Mouse (Mus musculus) forebrain, embryonic 12.5 days (tissue): ENCODE measurements around the gene Izumo4. TPM values are rescaled to one million over a fixed set of nuclear protein-coding genes. Genes with fewer than 3 reads are reported as not detected.

ENCODE experiments used
- ATAC-seq: fragments of 200-750 bp; cut with Nextera tagmentation; 2 replicates; pipeline ENCODE4 v1.8.0; 2017; ENCODE audit warnings: moderate TSS enrichment; ENCODE audit not compliant: low FRiP score
- H3K27ac ChIP-seq: fragments of 300-500 bp; sonication (generic); 2 replicates; pipeline ENCODE4 v1.5.1; 2016; ENCODE audit warnings: mild to moderate bottlenecking
- H3K27me3 ChIP-seq: fragments of 300-500 bp; sonication (generic); 2 replicates; pipeline ENCODE4 v1.6.1; 2016; ENCODE audit warnings: mild to moderate bottlenecking
- H3K36me3 ChIP-seq: fragments of 300-500 bp; sonication (generic); replicated peaks from 2 replicates; pipeline ENCODE4 v1.6.1; 2016; ENCODE audit warnings: mild to moderate bottlenecking
- H3K4me1 ChIP-seq: fragments of 300-500 bp; sonication (generic); 2 replicates; pipeline ENCODE4 v1.6.1; 2016
- H3K4me2 ChIP-seq: fragments of 300-500 bp; sonication (generic); 2 replicates; pipeline ENCODE4 v1.6.1; 2016; ENCODE audit warnings: mild to moderate bottlenecking, moderate library complexity
- H3K4me3 ChIP-seq: fragments of 300-500 bp; sonication (generic); replicated peaks from 2 replicates; pipeline ENCODE4 v1.5.1; 2016; ENCODE audit warnings: mild to moderate bottlenecking
- H3K9ac ChIP-seq: fragments of 300-500 bp; sonication (generic); 2 replicates; pipeline ENCODE4 v1.6.1; 2016; ENCODE audit warnings: mild to moderate bottlenecking
- H3K9me3 ChIP-seq: fragments of 300-500 bp; sonication (generic); 2 replicates; pipeline ENCODE4 v1.6.1; 2016
- WGBS: fragments of 180-500 bp; shearing (Covaris S2); methylation state at CpG from one replicate; pipeline ENCODE4 v1.1.7; 2016; 5-methylcytosine and 5-hydroxymethylcytosine counted together
- polyA plus RNA-seq: library from polyadenylated mRNA; unstranded; fragments of >200 nt; fragmentation: Nextera tagmentation; extraction: Ambion mirVana; gene quantifications from 2 replicates; pipeline ENCODE4 v1.2.1, GENCODE M21; 2016

Izumo4 gene
- polyA plus RNA-seq, 1 experiment from 2014 or later: 21.6 TPM

- Histone ChIP-seq H3K4me2 (no peak overlapping the region), H3K36me3 (peaks cover 32% of the 10 kb centered on the region), H3K27me3 (no peaks in the 10 kb centered on the region), H3K9me3 (no peaks in the 10 kb centered on the region), H3K4me1 (peaks cover 23% of the 10 kb centered on the region), H3K4me3 (no peak overlapping the region), H3K27ac (no peak overlapping the region), H3K9ac (no peak overlapping the region)
- no peak for ATAC-seq
- WGBS: 66% methylated on average over 5 of the region's 5 CpGs
These were observed 38.3 kb upstream of the Izumo4 start for GRCm38 (mm10) chr10:80663485-80664196.

GRCm38 (mm10) chr10:80664197-80665015 is 37.6 kb upstream of the Izumo4 start:
- Histone ChIP-seq H3K4me2 (no peak overlapping the region), H3K27ac (peak overlapping the region; percentile 32), H3K36me3 (peaks cover 40% of the 10 kb centered on the region), H3K9ac (no peak overlapping the region), H3K4me3 (no peak overlapping the region), H3K27me3 (no peaks in the 10 kb centered on the region), H3K9me3 (no peaks in the 10 kb centered on the region), H3K4me1 (peaks cover 18% of the 10 kb centered on the region)
- WGBS: 46% methylated on average over 16 of the region's 16 CpGs
- peak; percentile 37; the same call in 1 of the 2 replicates for ATAC-seq

DNA sequence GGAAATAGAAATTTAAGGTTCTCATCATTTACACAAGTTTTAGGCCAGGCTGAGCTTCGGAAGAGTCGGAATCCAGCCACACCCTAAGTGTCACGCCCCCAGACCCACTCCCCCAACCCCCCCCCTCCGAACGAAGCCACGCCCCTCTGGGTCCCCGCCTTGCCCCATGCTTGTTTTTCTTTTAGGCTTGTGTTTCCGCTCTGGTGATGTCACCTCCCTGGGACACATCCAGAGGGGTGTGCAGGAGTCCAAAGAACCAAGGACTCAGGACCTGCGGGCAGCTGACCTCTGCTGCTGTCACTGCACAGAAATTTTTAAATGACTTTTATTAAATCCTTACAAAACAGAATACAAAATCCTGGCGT is 37.0 kb upstream of the Izumo4 start:
- no peak for ATAC-seq
- 21% methylated on average over 10 of the region's 10 CpGs for WGBS
- Histone ChIP-seq H3K9me3 (no peaks in the 10 kb centered on the region), H3K9ac (no peak overlapping the region), H3K4me1 (peaks cover 18% of the 10 kb centered on the region), H3K27ac (no peak overlapping the region; the same call in 1 of the 2 replicates), H3K4me3 (no peak overlapping the region), H3K27me3 (no peaks in the 10 kb centered on the region), H3K4me2 (no peak overlapping the region), H3K36me3 (peaks cover 46% of the 10 kb centered on the region)

DNA sequence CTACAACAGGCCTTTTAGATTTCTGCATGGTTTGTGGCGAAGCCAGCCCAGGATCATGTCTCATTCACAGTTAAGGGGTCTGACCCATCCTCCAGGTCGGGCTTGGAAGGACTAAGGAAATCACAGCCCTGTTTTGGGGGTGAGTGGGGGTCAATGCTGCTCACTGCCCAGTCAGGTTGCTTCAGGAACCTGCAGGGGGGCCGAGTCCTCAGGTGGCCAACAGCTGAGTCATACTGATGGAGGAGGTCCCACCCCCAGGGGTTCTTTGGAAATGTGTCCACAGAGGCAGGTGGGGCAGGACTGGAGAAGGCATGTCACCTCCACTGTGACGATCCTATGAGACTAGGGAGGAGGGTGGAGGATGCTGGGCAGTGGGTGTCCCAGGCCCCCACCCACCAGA is 36.5 kb upstream of the Izumo4 start:
- Histone ChIP-seq H3K27me3 (no peaks in the 10 kb centered on the region), H3K4me2 (no peak overlapping the region), H3K4me1 (peaks cover 18% of the 10 kb centered on the region), H3K9me3 (no peaks in the 10 kb centered on the region), H3K4me3 (no peak overlapping the region), H3K27ac (no peak overlapping the region), H3K9ac (no peak overlapping the region), H3K36me3 (peaks cover 51% of the 10 kb centered on the region)
- 73% methylated on average over 4 of the region's 4 CpGs for WGBS
- ATAC-seq: 0 out of 2 replicates have a peak, but pooled peaks have one; percentile 31

DNA sequence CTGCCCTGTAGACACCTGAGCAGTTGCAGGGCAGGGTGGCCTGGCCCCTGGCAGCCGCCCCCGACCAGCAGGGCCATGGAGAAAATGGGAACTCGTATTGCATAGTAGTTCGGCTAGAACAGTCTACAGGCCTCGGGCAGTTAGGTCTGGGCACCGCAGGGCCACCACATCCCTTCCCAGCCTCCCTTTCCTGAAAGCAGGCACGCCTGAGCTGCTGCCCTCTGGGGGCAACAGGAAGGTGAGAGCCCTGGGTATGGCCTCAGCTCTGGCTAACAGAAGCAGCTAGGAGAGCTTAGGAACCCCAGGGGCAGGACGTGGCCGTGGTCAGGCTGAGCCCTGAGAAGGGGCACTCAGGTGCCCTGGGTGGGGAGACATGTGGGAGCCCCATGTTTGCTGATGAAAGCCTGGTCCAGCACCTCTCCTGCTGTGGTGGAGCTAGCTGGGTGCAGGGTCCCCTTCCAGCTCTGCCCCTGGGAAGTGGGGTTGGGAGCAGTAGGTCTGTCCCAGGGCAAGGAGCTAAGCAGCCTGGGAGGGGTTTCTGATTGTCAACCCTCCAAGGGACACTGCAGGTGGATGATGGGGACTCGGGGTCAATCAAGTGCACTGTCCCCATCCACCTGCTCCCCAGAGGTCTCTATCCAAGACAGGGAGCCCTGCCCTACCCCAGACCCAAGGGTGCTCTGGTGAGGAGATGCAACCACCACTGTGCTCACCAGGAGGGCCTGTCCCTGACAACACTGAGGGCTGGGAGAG is 35.8 kb upstream of the Izumo4 start:
- Histone ChIP-seq H3K9me3 (no peaks in the 10 kb centered on the region), H3K9ac (peak overlapping the region; percentile 29; the same call in 1 of the 2 replicates), H3K4me1 (peaks cover 18% of the 10 kb centered on the region), H3K27me3 (no peaks in the 10 kb centered on the region), H3K36me3 (peaks cover 58% of the 10 kb centered on the region), H3K4me2 (no peak overlapping the region), H3K27ac (no peak overlapping the region), H3K4me3 (no peak overlapping the region)
- no peak for ATAC-seq
- WGBS: 81% methylated on average over 10 of the region's 10 CpGs

GRCm38 (mm10) chr10:80666837-80667412 is 35.1 kb upstream of the Izumo4 start:
- Histone ChIP-seq H3K4me3 (no peak overlapping the region), H3K4me2 (no peak overlapping the region), H3K9me3 (no peaks in the 10 kb centered on the region), H3K27me3 (no peaks in the 10 kb centered on the region), H3K4me1 (peaks cover 18% of the 10 kb centered on the region), H3K36me3 (peaks cover 65% of the 10 kb centered on the region), H3K9ac (no peak overlapping the region), H3K27ac (no peak overlapping the region)
- ATAC-seq: no peak
- WGBS: 87% methylated on average over 19 of the region's 19 CpGs

GRCm38 (mm10) chr10:80668614-80669013 is 33.4 kb upstream of the Izumo4 start:
- H3K4me3 ChIP-seq: no peak overlapping the region
- no peaks in the 10 kb centered on the region for H3K27me3 ChIP-seq
- H3K36me3 ChIP-seq: peaks cover 76% of the 10 kb centered on the region
- H3K4me2 ChIP-seq: no peak overlapping the region
- peaks cover 25% of the 10 kb centered on the region for H3K4me1 ChIP-seq
- no peak overlapping the region for H3K27ac ChIP-seq
- no peak for ATAC-seq
- no peaks in the 10 kb centered on the region for H3K9me3 ChIP-seq
- no peak overlapping the region for H3K9ac ChIP-seq
- 90% methylated on average over 11 of the region's 11 CpGs for whole genome bisulfite sequencing

DNA sequence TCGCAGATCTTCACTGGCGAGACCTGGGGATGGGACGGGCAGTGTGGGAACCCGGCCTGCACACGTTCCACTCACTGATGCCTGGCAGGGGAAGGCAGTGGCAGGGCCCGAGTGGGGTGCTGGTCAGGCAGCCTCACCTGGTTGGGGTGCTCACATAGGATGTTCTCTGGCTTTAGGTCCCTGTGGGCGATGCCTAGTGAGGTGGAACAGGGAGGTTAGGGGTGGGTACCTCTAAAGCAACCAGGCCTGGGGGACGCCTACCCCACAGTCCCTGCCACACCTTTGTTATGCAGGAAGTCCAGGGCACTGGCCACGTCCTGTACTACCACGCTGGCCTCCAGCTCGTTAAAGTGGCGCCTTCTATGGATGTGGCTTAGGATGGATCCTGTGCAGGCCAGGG is 33.0 kb upstream of the Izumo4 start:
- Histone ChIP-seq H3K4me3 (no peak overlapping the region), H3K4me2 (no peak overlapping the region), H3K4me1 (peaks cover 30% of the 10 kb centered on the region), H3K9ac (no peak overlapping the region), H3K27ac (no peak overlapping the region), H3K27me3 (no peaks in the 10 kb centered on the region), H3K9me3 (no peaks in the 10 kb centered on the region), H3K36me3 (peaks cover 76% of the 10 kb centered on the region)
- ATAC-seq: no peak
- 94% methylated on average over 12 of the region's 12 CpGs for WGBS

DNA sequence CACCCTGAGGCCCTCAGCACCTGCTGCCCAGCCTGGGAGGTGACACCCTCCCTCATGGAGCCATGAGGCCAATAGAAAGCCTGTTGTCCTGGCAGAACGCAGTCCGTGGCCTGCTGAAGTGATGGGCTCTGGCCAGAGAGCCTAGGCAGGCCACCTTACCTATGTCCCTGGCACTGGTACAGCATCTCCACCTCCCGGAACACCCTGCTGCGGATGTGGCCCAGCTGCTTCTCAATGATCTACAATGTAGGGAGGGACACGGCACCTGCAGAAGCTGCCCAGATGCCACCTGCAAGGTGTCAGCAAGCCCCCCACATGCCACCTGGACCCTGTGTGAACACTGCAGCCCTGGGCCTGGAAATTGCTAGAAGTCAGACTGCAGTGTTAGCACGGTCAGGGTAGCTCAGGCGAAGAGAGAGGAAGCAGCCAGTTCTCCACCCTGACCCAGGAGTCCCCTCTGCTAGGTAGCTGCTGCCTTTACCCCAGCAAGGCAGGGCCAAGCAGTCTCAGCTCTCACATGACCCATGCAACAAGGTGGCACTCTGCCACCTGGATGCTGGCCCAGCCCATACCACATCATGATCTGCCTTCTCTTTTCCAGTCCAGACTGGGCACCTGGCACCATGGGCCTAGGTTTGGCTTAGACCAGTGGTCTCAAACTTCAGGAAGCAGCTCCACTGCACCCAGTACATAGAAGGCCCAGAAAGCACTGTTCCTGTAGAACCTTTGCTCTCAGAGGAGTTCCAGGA is 32.1 kb upstream of the Izumo4 start:
- Histone ChIP-seq H3K4me2 (no peak overlapping the region), H3K4me1 (peaks cover 34% of the 10 kb centered on the region), H3K27ac (no peak overlapping the region), H3K27me3 (no peaks in the 10 kb centered on the region), H3K4me3 (no peak overlapping the region), H3K9me3 (no peaks in the 10 kb centered on the region), H3K9ac (no peak overlapping the region), H3K36me3 (peaks cover 76% of the 10 kb centered on the region)
- 96% methylated on average over 7 of the region's 7 CpGs for WGBS
- ATAC-seq: no peak

GRCm38 (mm10) chr10:80670531-80670930 is 31.5 kb upstream of the Izumo4 start:
- H3K27ac ChIP-seq: no peak overlapping the region
- no peak for ATAC-seq
- H3K9me3 ChIP-seq: no peaks in the 10 kb centered on the region
- H3K27me3 ChIP-seq: no peaks in the 10 kb centered on the region
- H3K4me2 ChIP-seq: no peak overlapping the region
- H3K36me3 ChIP-seq: peaks cover 73% of the 10 kb centered on the region
- no peak overlapping the region for H3K9ac ChIP-seq
- no peak overlapping the region for H3K4me3 ChIP-seq
- H3K4me1 ChIP-seq: peaks cover 32% of the 10 kb centered on the region
- WGBS: 92% methylated on average over 2 of the region's 2 CpGs

GRCm38 (mm10) chr10:80671251-80671650 is 30.7 kb upstream of the Izumo4 start:
- H3K36me3 ChIP-seq: peaks cover 68% of the 10 kb centered on the region
- no peaks in the 10 kb centered on the region for H3K9me3 ChIP-seq
- peaks cover 32% of the 10 kb centered on the region for H3K4me1 ChIP-seq
- WGBS: 92% methylated on average over 4 of the region's 4 CpGs
- H3K27me3 ChIP-seq: no peaks in the 10 kb centered on the region
- no peak overlapping the region for H3K4me3 ChIP-seq
- H3K4me2 ChIP-seq: no peak overlapping the region
- no peak for ATAC-seq
- H3K27ac ChIP-seq: no peak overlapping the region
- no peak overlapping the region for H3K9ac ChIP-seq
